Mouse (Mus musculus) adrenal gland, postnatal 10 days (tissue): ENCODE data around the gene Zfp866. TPM values are rescaled to one million over a fixed set of nuclear protein-coding genes. Genes with fewer than 3 reads are reported as not detected.

Experiments used
- DNase-seq: peaks from one replicate; pipeline ENCODE4 v3.0.0; 2021; ENCODE audit warnings: mixed read lengths
- total RNA-seq, 2 experiments: library from RNA; stranded (reverse); gene quantifications; 2 replicates each; pipeline ENCODE4 v1.2.3; 2021

The Zfp866 gene
- total RNA-seq, 2 experiments from 2014 or later, result 17.6 to 27.2 TPM

- peak; percentile 96 for DNase-seq
These were observed 74.4 kb downstream of the Zfp866 start for GRCm38 (mm10) chr8:69716403-69717231.

GRCm38 (mm10) chr8:69715366-69715765 lies 75.6 kb downstream of the Zfp866 start:
- DNase-seq, result no peak

- DNase-seq, result no peak
These were observed 77.5 kb downstream of the Zfp866 start for GRCm38 (mm10) chr8:69713516-69713915.

Other genes with a start within 250 kb of the Zfp866 start
- 10 to 100 TPM; 12.4 to 15.1 TPM for gene Zfp868, start 165.6 kb downstream of the Zfp866 start, total RNA-seq
- 1 to 10 TPM; 2.4 to 3.8 TPM for gene Zfp964, start 136.7 kb downstream of the Zfp866 start, total RNA-seq
- gene Zfp869, start 80.5 kb downstream of the Zfp866 start, total RNA-seq, result 10 to 100 TPM; 20.5 to 21.6 TPM
- 1 to 10 TPM; 3.7 to 4.3 TPM for gene Zfp963, start 41.2 kb downstream of the Zfp866 start, total RNA-seq
- gene Gm20422, start 16.3 kb downstream of the Zfp866 start, total RNA-seq, result 1 to 10 TPM in 1 of 2 experiments, not detected in 1; 2.8 TPM
- gene Atp13a1, start within 50 bp of the Zfp866 start, total RNA-seq, result 10 to 100 TPM; 33.0 to 33.3 TPM
- 10 to 100 TPM; 12.2 to 16.9 TPM for gene Gmip, start 17.5 kb upstream of the Zfp866 start, total RNA-seq
- 1 to 10 TPM in 1 of 2 experiments, under 1 TPM in 1; 0.96 to 1.1 TPM for gene Lpar2, start 31.3 kb upstream of the Zfp866 start, total RNA-seq
- 1 to 10 TPM; 1.2 to 1.7 TPM for gene Pbx4, start 41.3 kb upstream of the Zfp866 start, total RNA-seq
- 1 to 10 TPM in 1 of 2 experiments, under 1 TPM in 1; 0.64 to 1.5 TPM for gene Cilp2, start 96.5 kb upstream of the Zfp866 start, total RNA-seq
- under 1 TPM; 0.79 to 0.84 TPM for gene Tssk6, start 111.0 kb upstream of the Zfp866 start, total RNA-seq
- 100 to 1,000 TPM; 237 to 261 TPM for gene Ndufa13, start 111.4 kb upstream of the Zfp866 start, total RNA-seq
- gene Yjefn3, start 111.5 kb upstream of the Zfp866 start, total RNA-seq, result 1 to 10 TPM; 5.5 TPM
- 10 to 100 TPM; 84.4 to 90.0 TPM for gene Gatad2a, start 205.2 kb upstream of the Zfp866 start, total RNA-seq